Mouse (Mus musculus) liver, adult 2 months (tissue): ENCODE measurements around the gene Ccdc180. TPM values are rescaled to one million over a fixed set of nuclear protein-coding genes. Genes with fewer than 3 reads are reported as not detected.

Experiments
- DNase-seq: peaks from one replicate; pipeline ENCODE4 v3.0.0-alpha.2; 2011; ENCODE audit warnings: low read depth, low spot score; ENCODE audit errors: extremely low read depth
- H3K27ac ChIP-seq: fragments of 200-500 bp; replicated peaks from 2 replicates; pipeline ENCODE4 v1.5.1; 2012; ENCODE audit warnings: low read depth, mild to moderate bottlenecking, control low read depth, inconsistent platforms, low read length; ENCODE audit not compliant: insufficient read depth
- H3K27me3 ChIP-seq: fragments of 200-500 bp; 2 replicates; pipeline ENCODE4 v1.6.1; 2012; ENCODE audit warnings: mild to moderate bottlenecking, moderate library complexity, low read length, inconsistent platforms; ENCODE audit not compliant: control insufficient read depth, insufficient read depth
- H3K36me3 ChIP-seq: fragments of 200-500 bp; 2 replicates; pipeline ENCODE4 v1.6.1; 2012; ENCODE audit warnings: low read length, inconsistent platforms; ENCODE audit not compliant: control insufficient read depth, insufficient read depth
- H3K4me1 ChIP-seq: fragments of 200-500 bp; 2 replicates; pipeline ENCODE4 v1.6.1; 2011; ENCODE audit warnings: low read length; ENCODE audit not compliant: control insufficient read depth, insufficient read depth
- H3K4me3 ChIP-seq: fragments of 200-500 bp; 2 replicates; pipeline ENCODE4 v1.5.1; 2011; ENCODE audit warnings: low read depth, mild to moderate bottlenecking, control low read depth, low read length, moderate library complexity; ENCODE audit not compliant: insufficient read depth
- H3K79me2 ChIP-seq: fragments of 200-500 bp; 2 replicates; pipeline ENCODE4 v1.6.1; 2012; ENCODE audit warnings: inconsistent platforms, mild to moderate bottlenecking, low read length, moderate library complexity; ENCODE audit not compliant: control insufficient read depth, insufficient read depth
- H3K9ac ChIP-seq: fragments of 200-500 bp; 2 replicates; pipeline ENCODE4 v1.6.1; 2012; ENCODE audit warnings: low read depth, mild to moderate bottlenecking, control low read depth, inconsistent platforms, low read length
- CTCF ChIP-seq: fragments of 200-500 bp; IDR thresholded peaks from 2 replicates; pipeline ENCODE4 v1.5.1; 2011; ENCODE audit warnings: low read depth, low read length, control low read depth
- POLR2A ChIP-seq: fragments of 200-500 bp; IDR thresholded peaks from 2 replicates; pipeline ENCODE4 v1.6.1; 2011; ENCODE audit warnings: low read length, control low read depth; ENCODE audit not compliant: insufficient read depth; ENCODE audit errors: extremely low read depth
- WGBS: fragments of 180-500 bp; shearing (Covaris S2); methylation state at CpG from one replicate; pipeline ENCODE4 v1.1.7; 2018; 5-methylcytosine and 5-hydroxymethylcytosine counted together
- polyA plus RNA-seq: library from polyadenylated mRNA; depleted of rRNA; stranded (reverse); fragments of >200 nt; gene quantifications from 2 replicates; pipeline ENCODE4 v1.2.3, GENCODE M21; 2012
- total RNA-seq: library from RNA; depleted of rRNA; stranded (reverse); fragments of >200 nt; gene quantifications from 2 replicates; pipeline ENCODE4 v1.2.3, GENCODE M21; 2014

Gene Ccdc180
- total and polyA plus RNA-seq, 2 experiments: 0.02 TPM; not detected in 1

- Histone ChIP-seq H3K79me2 (no peaks in the 10 kb centered on the region), H3K4me3 (no peak overlapping the region), H3K9ac (no peak overlapping the region), H3K27me3 (no peaks in the 10 kb centered on the region), H3K4me1 (no peaks in the 10 kb centered on the region), H3K27ac (no peak overlapping the region), H3K36me3 (no peaks in the 10 kb centered on the region)
- TF ChIP-seq POLR2A (no peak), CTCF (no peak)
- DNase-seq: no peak
- WGBS: 80% methylated on average over 4 of the region's 4 CpGs
Measured at GRCm38 (mm10) chr4:45911876-45912275, 21.8 kb downstream of the Ccdc180 start.

- Histone ChIP-seq H3K36me3 (no peaks in the 10 kb centered on the region), H3K27me3 (no peaks in the 10 kb centered on the region), H3K9ac (no peak overlapping the region), H3K79me2 (no peaks in the 10 kb centered on the region), H3K4me3 (no peak overlapping the region), H3K4me1 (no peaks in the 10 kb centered on the region), H3K27ac (no peak overlapping the region)
- TF ChIP-seq CTCF (no peak), POLR2A (no peak)
- 76% methylated on average over 7 of the region's 7 CpGs for WGBS
- no peak for DNase-seq
Measured at GRCm38 (mm10) chr4:45917091-45917490, 27.0 kb downstream of the Ccdc180 start.

- no peak overlapping the region for H3K9ac ChIP-seq
- no peak overlapping the region for H3K27ac ChIP-seq
Measured at GRCm38 (mm10) chr4:45921663-45922435, 31.7 kb downstream of the Ccdc180 start.

GRCm38 (mm10) chr4:45924011-45924410, 33.9 kb downstream of the Ccdc180 start:
- 89% methylated on average over 4 of the region's 4 CpGs for WGBS
- Histone ChIP-seq H3K9ac (no peak overlapping the region), H3K27ac (no peak overlapping the region), H3K4me1 (no peaks in the 10 kb centered on the region), H3K27me3 (no peaks in the 10 kb centered on the region), H3K4me3 (no peak overlapping the region), H3K36me3 (no peaks in the 10 kb centered on the region), H3K79me2 (no peaks in the 10 kb centered on the region)
- DNase-seq: no peak
- TF ChIP-seq POLR2A (no peak), CTCF (no peak)

More at GRCm38 (mm10) chr4:45921663-45922435, 31.7 kb downstream of the Ccdc180 start:
- WGBS: 76% methylated on average over 10 of the region's 10 CpGs
- H3K4me1 ChIP-seq: no peaks in the 10 kb centered on the region
- TF ChIP-seq CTCF: no peak
- no peak for TF ChIP-seq POLR2A
- H3K36me3 ChIP-seq: no peaks in the 10 kb centered on the region
- no peaks in the 10 kb centered on the region for H3K79me2 ChIP-seq
- no peaks in the 10 kb centered on the region for H3K27me3 ChIP-seq
- H3K4me3 ChIP-seq: no peak overlapping the region
- no peak for DNase-seq

GRCm38 (mm10) chr4:45928561-45928960, 38.5 kb downstream of the Ccdc180 start:
- H3K4me1 ChIP-seq: no peaks in the 10 kb centered on the region
- no peaks in the 10 kb centered on the region for H3K79me2 ChIP-seq
- no peaks in the 10 kb centered on the region for H3K36me3 ChIP-seq
- no peak overlapping the region for H3K27ac ChIP-seq
- H3K9ac ChIP-seq: no peak overlapping the region
- 89% methylated on average over 4 of the region's 4 CpGs for WGBS
- no peak overlapping the region for H3K4me3 ChIP-seq
- H3K27me3 ChIP-seq: no peaks in the 10 kb centered on the region
- no peak for DNase-seq
- TF ChIP-seq CTCF: no peak
- TF ChIP-seq POLR2A: no peak

- 18% methylated on average over 13 of the region's 13 CpGs for WGBS
Measured at GRCm38 (mm10) chr4:45941628-45942044, 51.5 kb downstream of the Ccdc180 start.

More at GRCm38 (mm10) chr4:45941628-45942044, 51.5 kb downstream of the Ccdc180 start:
- no peaks in the 10 kb centered on the region for H3K4me1 ChIP-seq
- H3K36me3 ChIP-seq: no peaks in the 10 kb centered on the region
- peak; percentile 22 for DNase-seq
- no peak overlapping the region for H3K9ac ChIP-seq
- no peak overlapping the region for H3K27ac ChIP-seq
- H3K4me3 ChIP-seq: no peak overlapping the region
- no peak for TF ChIP-seq POLR2A
- TF ChIP-seq CTCF: peak; percentile 91
- no peaks in the 10 kb centered on the region for H3K79me2 ChIP-seq
- H3K27me3 ChIP-seq: no peaks in the 10 kb centered on the region
